Mouse (Mus musculus) megakaryocyte-erythroid progenitor cell, adult 5-6 weeks (primary cell): ENCODE results near the gene Nkg7. TPM values are rescaled to one million over a fixed set of nuclear protein-coding genes. Genes with fewer than 3 reads are reported as not detected.
A peak's percentile ranks its signal among the peaks of the same experiment; 100 is the strongest.
"Not testable (repeated sequence)": the region's sequence is repeated elsewhere in the genome, so short reads cannot be mapped to it uniquely, and the experiment has no call there.

Experiments
- ATAC-seq: replicated peaks from 2 replicates; pipeline ENCODE4 v1.8.0; 2016; ENCODE audit warnings: mild to moderate bottlenecking, inconsistent platforms; ENCODE audit not compliant: severe bottlenecking, poor library complexity, low FRiP score, low TSS enrichment
- total RNA-seq, 2 experiments: library from RNA; stranded (forward) in 1 of 2; stranded (reverse) in 1 of 2; fragments of 200-1000, 215-1000 nt in 1 of 2; fragments of >200 nt in 1 of 2; fragmentation: Nextera tagmentation in 1 of 2; gene quantifications; 2 replicates each; pipeline ENCODE4 v1.2.3; 2014 to 2017

Gene Nkg7
- total RNA-seq (2014; fragmentation: Nextera tagmentation): 49.9 and 86.7 TPM in 2 replicates
- total RNA-seq (2017): 41.8 and 53.8 TPM in 2 replicates

- no peak for ATAC-seq
Measured at GRCm38 (mm10) chr7:43436341-43437255, at the start of gene Nkg7. Nkg7 (plus strand) TSS chr7:43437073.

GRCm38 (mm10) chr7:43392349-43393121 lies 44.3 kb upstream of the Nkg7 start:
- ATAC-seq: no peak

- ATAC-seq: no peak
Measured at GRCm38 (mm10) chr7:43399501-43399900, 37.4 kb upstream of the Nkg7 start.

GRCm38 (mm10) chr7:43402718-43403117 lies 34.2 kb upstream of the Nkg7 start:
- peak; percentile 79 for ATAC-seq

DNA sequence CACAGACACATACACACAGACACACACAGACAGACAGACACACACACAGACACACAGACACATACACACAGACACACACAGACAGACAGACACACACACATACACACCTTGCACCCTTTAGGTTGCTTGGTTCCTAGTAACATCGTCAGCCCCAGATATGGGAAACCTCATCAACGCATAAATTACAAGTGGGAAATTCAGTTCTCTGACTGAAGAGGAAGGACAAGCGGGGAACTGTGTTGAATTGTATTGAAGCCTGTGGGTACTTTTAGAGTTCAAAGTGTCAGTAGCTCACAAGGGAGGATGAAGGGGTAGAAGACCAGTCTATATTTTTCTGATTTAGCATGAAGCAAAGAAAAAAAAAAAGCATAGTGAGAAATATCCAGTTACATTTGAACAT lies 29.3 kb upstream of the Nkg7 start:
- no peak for ATAC-seq

GRCm38 (mm10) chr7:43408131-43408553 lies 28.7 kb upstream of the Nkg7 start, which contains the start of gene Siglecg:
Siglecg (plus strand) TSS chr7:43408204.
- no peak for ATAC-seq

GRCm38 (mm10) chr7:43409084-43409483 lies 27.8 kb upstream of the Nkg7 start:
- no peak for ATAC-seq

DNA sequence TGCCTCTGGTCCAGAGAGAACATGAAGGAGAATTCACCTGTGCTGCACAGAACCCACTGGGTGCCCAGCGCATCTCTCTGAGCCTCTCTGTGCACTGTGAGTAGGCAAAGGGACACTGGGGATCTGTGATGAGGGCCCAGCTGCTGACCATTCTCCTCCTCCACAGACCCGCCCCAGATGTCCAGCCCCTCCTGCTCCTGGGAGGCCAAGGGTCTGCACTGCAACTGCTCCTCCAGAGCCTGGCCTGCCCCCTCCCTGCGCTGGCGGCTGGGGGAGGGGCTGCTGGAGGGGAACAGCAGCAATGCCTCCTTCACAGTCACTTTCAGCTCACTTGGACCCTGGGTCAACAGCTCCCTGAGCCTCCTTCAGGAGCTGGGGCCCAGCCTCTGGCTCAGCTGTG lies 25.1 kb upstream of the Nkg7 start:
- ATAC-seq: not testable (repeated sequence)

DNA sequence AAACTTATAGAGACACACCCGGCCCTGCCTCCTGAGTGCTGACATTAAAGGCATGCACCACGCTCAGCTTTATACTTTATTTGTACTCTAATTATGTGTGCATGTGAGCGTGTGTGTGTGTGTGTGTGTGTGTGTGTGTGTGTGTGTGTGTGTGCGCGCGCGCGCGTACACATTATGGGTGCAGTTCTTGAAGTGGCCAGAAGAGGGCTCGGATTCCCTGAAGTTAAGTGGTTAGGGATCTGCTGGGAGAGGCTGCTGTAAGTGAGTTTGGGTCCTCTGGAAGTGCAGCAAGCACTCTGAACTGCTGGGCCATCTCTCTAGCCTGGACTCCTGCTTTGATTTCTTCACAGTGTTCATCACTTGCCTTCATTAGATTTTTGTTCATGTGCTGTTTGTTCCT lies 19.6 kb upstream of the Nkg7 start:
- ATAC-seq: no peak

- ATAC-seq: peak; percentile 100
Measured at GRCm38 (mm10) chr7:43422995-43423617, 13.8 kb upstream of the Nkg7 start.

DNA sequence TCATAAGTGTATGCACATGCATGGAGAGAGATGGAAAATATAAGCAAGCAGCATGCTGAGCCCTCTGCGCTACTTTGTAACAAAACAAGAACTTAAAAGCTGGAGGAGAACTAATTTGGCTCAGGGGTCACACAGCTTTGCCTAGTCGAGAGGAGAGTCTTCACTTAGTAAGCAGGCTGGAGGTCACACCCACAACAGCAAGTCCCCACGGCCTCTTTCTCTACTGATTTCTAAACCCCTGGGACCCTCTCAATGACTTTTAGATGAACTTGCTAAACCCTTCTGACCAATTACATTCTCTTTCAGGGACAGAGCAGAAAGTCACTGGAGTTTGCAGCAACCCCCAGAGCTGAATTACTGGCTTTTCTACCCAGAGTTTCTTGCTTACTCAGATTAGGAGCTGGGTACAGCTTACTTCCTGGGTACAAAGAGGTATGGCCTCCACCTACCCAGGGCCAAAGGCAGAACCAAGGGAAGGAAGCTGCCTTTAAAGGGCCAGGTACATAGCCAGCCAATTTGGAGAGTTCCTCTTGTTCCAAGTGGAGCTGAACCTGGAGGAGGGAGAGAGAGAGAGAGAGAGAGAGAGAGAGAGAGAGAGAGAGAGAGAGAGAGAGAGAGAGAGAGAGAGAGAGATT lies 12.8 kb upstream of the Nkg7 start:
- ATAC-seq: no peak

GRCm38 (mm10) chr7:43427406-43427805 lies 9.5 kb upstream of the Nkg7 start, which contains the start of gene Lim2:
Lim2 (plus strand) TSS chr7:43427670.
- ATAC-seq: no peak

DNA sequence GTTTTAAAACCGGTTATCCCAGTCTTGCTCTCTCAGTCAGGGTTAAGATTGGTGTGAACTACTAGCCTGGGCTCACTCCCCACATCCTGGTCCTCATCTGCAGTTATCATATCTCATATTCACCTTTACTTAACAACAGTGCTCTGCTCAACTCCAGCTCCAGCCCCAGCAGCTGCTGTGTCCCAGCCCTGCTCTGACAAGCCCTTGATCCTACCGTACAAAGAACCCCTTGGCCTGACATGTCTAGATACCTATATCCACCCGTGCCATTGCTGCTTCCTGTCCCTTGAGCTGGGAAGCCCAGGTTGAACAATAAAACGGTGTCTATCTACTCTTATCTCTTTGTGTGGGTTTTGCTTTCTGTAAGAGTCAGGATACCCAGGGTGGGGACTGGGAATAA lies 7.4 kb upstream of the Nkg7 start:
- 0 out of 2 replicates have a peak, but pooled peaks have one; percentile 41 for ATAC-seq

DNA sequence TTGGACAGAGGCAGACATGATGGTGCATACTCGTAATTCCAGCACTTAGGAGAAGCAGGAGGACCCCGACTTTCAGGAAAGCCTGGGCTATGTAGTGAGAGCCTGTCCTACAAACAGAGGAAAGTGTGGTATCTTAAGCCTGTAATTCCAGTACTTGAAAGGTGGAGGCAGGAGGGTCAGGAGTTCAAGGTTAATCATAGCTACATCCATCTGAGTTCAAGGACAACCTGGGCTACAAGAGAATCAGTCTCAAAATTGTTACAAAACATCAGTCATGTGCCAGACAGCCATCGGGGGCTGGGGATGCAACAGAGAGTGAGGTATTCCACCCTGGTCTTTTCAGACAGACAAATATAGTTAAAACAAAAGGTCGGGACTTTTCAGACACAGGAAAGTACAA lies 4.0 kb upstream of the Nkg7 start:
- ATAC-seq: no peak

DNA sequence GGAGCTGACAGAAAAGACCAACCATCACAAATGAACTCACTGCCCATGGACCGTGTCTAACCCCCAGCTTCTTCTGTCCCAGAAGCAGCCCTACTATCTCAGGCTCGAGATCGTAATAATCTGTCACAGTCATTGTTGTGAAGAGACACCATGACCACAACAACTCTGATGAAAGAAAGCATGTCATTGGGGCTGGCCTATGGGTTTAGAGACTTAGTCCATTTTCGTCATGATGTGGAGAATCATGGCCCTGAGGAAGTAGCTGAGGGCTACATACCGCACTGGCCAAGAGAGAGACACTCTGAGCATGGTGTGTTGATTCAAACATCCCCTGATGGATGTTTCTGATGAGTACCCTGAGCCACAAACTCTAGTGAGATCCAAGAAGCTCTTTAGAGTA lies 2.2 kb upstream of the Nkg7 start:
- no peak for ATAC-seq

DNA sequence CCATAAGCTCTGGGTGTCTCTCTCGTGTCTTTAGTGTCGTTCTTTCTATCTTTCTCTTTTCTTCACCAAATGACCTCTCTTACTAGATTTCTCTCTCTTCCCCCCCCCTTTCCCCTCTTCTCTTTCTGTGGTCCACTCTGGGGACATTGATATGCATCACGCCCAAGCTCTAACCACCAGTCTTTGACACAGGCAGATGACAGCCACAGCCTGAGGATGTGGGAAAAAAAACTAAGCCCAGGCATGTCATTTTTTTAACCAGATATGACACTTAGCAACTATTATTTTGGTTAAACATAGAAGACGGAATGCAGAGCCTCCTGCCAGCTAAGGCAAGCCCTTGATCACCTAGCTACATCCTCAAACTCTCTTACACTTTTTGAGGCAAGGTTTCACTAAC lies 1.7 kb downstream of the Nkg7 start:
- ATAC-seq: no peak

- no peak for ATAC-seq
Measured at GRCm38 (mm10) chr7:43440482-43440881, 3.6 kb downstream of the Nkg7 start, which contains the start of gene Cldnd2. Cldnd2 (plus strand) TSS chr7:43440782.

GRCm38 (mm10) chr7:43441071-43441470 lies 4.2 kb downstream of the Nkg7 start:
- ATAC-seq: no peak

GRCm38 (mm10) chr7:43442684-43443083 lies 5.8 kb downstream of the Nkg7 start:
- no peak for ATAC-seq
